Mouse (Mus musculus): ENCODE results near the gene Ak1. TPM values are rescaled to one million over a fixed set of nuclear protein-coding genes. Genes with fewer than 3 reads are reported as not detected.

The Ak1 gene
- total RNA-seq, 2 experiments from 2014 or later, result 140 to 153 TPM

- DNase-seq (ENCODE audit: extremely low spot score in 1 of 2, low spot score in 2 of 2), result no peak
- intact Hi-C loops (cut with DNase I), result no loop called here
- Histone ChIP-seq H3K4me3 (no peak overlapping the region), H3K27ac (no peak overlapping the region)
- no peak for TF ChIP-seq CTCF (IDR thresholded peaks at IDR 0.05)
Measured at GRCm38 (mm10) chr2:32585149-32585714, 36.3 kb upstream of the Ak1 start.

GRCm38 (mm10) chr2:32586871-32587351, 34.6 kb upstream of the Ak1 start, which contains the start of gene St6galnac4:
Gene St6galnac4, plus strand, starts transcription at chr2:32587095.
- TF ChIP-seq CTCF (IDR thresholded peaks at IDR 0.05), result peak; percentile 23
- peak; percentile 89 for DNase-seq (ENCODE audit: extremely low spot score in 1 of 2, low spot score in 2 of 2)
- Histone ChIP-seq H3K4me3 (peak within 1 kb of the TSS; percentile 62), H3K27ac (peak within 1 kb of the TSS; percentile 84)
- intact Hi-C loops (cut with DNase I), result loop anchor here (1.0 kb wide), 1 partner anchor 15 kb away; no protein-coding TSS in a partner anchor

- intact Hi-C loops (cut with DNase I), result loop anchor here (1.0 kb wide), 1 partner anchor 14 kb away; no protein-coding TSS in a partner anchor
- no peak for DNase-seq (ENCODE audit: extremely low spot score in 1 of 2, low spot score in 2 of 2)
- Histone ChIP-seq H3K27ac (peak overlapping the region; percentile 84), H3K4me3 (peak overlapping the region; percentile 62)
- no peak for TF ChIP-seq CTCF (IDR thresholded peaks at IDR 0.05)
Measured at GRCm38 (mm10) chr2:32587731-32588321, 33.7 kb upstream of the Ak1 start.

GRCm38 (mm10) chr2:32589213-32589795, 32.3 kb upstream of the Ak1 start:
- no peak for TF ChIP-seq CTCF (IDR thresholded peaks at IDR 0.05)
- peak overlapping the region; percentile 40; the same call in 1 of the 2 replicates for H3K27ac ChIP-seq
- DNase-seq (ENCODE audit: extremely low spot score in 1 of 2, low spot score in 2 of 2), result peak; percentile 54 to 67
- peak overlapping the region; percentile 31 for H3K4me3 ChIP-seq
- intact Hi-C loops (cut with DNase I), result no loop called here

GRCm38 (mm10) chr2:32590224-32590623, 31.3 kb upstream of the Ak1 start:
- intact Hi-C loops (cut with DNase I), result no loop called here
- TF ChIP-seq CTCF (IDR thresholded peaks at IDR 0.05), result no peak
- Histone ChIP-seq H3K4me3 (no peak overlapping the region), H3K27ac (no peak overlapping the region; the same call in 1 of the 2 replicates)
- no peak for DNase-seq (ENCODE audit: extremely low spot score in 1 of 2, low spot score in 2 of 2)

GRCm38 (mm10) chr2:32591249-32591648, 30.3 kb upstream of the Ak1 start:
- Histone ChIP-seq H3K27ac (no peak overlapping the region), H3K4me3 (no peak overlapping the region)
- intact Hi-C loops (cut with DNase I), result no loop called here
- no peak for TF ChIP-seq CTCF (IDR thresholded peaks at IDR 0.05)
- no peak for DNase-seq (ENCODE audit: extremely low spot score in 1 of 2, low spot score in 2 of 2)

- no peak overlapping the region for H3K27ac ChIP-seq
- no peak for TF ChIP-seq CTCF (IDR thresholded peaks at IDR 0.05)
- intact Hi-C loops (cut with DNase I), result no loop called here
- no peak for DNase-seq (ENCODE audit: extremely low spot score in 1 of 2, low spot score in 2 of 2)
- H3K4me3 ChIP-seq, result no peak overlapping the region
Measured at GRCm38 (mm10) chr2:32596725-32597124, 24.8 kb upstream of the Ak1 start.

GRCm38 (mm10) chr2:32597248-32597647, 24.3 kb upstream of the Ak1 start:
- DNase-seq (ENCODE audit: extremely low spot score in 1 of 2, low spot score in 2 of 2), result no peak
- intact Hi-C loops (cut with DNase I), result no loop called here
- no peak for TF ChIP-seq CTCF (IDR thresholded peaks at IDR 0.05)
- H3K27ac ChIP-seq, result no peak overlapping the region
- H3K4me3 ChIP-seq, result no peak overlapping the region

- TF ChIP-seq CTCF (IDR thresholded peaks at IDR 0.05), result no peak
- no peak for DNase-seq (ENCODE audit: extremely low spot score in 1 of 2, low spot score in 2 of 2)
- Histone ChIP-seq H3K27ac (no peak overlapping the region), H3K4me3 (no peak overlapping the region)
- intact Hi-C loops (cut with DNase I), result no loop called here
Measured at GRCm38 (mm10) chr2:32597699-32598098, 23.9 kb upstream of the Ak1 start.

GRCm38 (mm10) chr2:32598506-32598905, 23.1 kb upstream of the Ak1 start:
- no peak for DNase-seq (ENCODE audit: extremely low spot score in 1 of 2, low spot score in 2 of 2)
- no peak overlapping the region for H3K27ac ChIP-seq
- H3K4me3 ChIP-seq, result no peak overlapping the region
- intact Hi-C loops (cut with DNase I), result no loop called here
- no peak for TF ChIP-seq CTCF (IDR thresholded peaks at IDR 0.05)

- DNase-seq (ENCODE audit: extremely low spot score in 1 of 2, low spot score in 2 of 2), result no peak
- Histone ChIP-seq H3K4me3 (no peak within 1 kb of the TSS), H3K27ac (no peak within 1 kb of the TSS)
- no peak for TF ChIP-seq CTCF (IDR thresholded peaks at IDR 0.05)
- intact Hi-C loops (cut with DNase I), result no loop called here
Measured at GRCm38 (mm10) chr2:32599409-32599808, 22.1 kb upstream of the Ak1 start, which contains the start of gene St6galnac6. Gene St6galnac6, plus strand, starts transcription at chr2:32599709.

GRCm38 (mm10) chr2:32601417-32602065, 20.0 kb upstream of the Ak1 start:
- Histone ChIP-seq H3K4me3 (no peak overlapping the region), H3K27ac (no peak overlapping the region)
- DNase-seq (ENCODE audit: extremely low spot score in 1 of 2, low spot score in 2 of 2), result peak in 1 of 2 experiments; percentile 35
- intact Hi-C loops (cut with DNase I), result loop anchor here (1.0 kb wide), 2 partner anchors 14 to 18 kb away; partner anchors contain the start of gene St6galnac4
- TF ChIP-seq CTCF (IDR thresholded peaks at IDR 0.05), result peak; percentile 48

All from left cerebral cortex, adult 2 months (tissue).